Mouse (Mus musculus) kidney, adult 2 months (tissue): ENCODE measurements at regions not wholly inside any gene's neighbourhood (a gene's known extent, or its start where the extent isn't known, plus 50 kb on each side); places are given as distances from the start of the nearest gene placed in this dataset.

Experiments used
- CTCF ChIP-seq: fragments of 200-500 bp; conservative IDR thresholded peaks from 2 replicates; pipeline ENCODE4 v1.5.1; 2011; ENCODE audit warnings: low read depth, mild to moderate bottlenecking, control low read depth, low read length, moderate library complexity, mixed read lengths; ENCODE audit not compliant: insufficient read depth, insufficient read length
- POLR2A ChIP-seq: fragments of 200-500 bp; IDR thresholded peaks from one replicate; pipeline ENCODE4 v1.6.1; 2011; ENCODE audit warnings: low read depth, low read length, control low read depth

GRCm38 (mm10) chr12:79888086-79888485 is 224.7 kb downstream of the Zfp36l1 start:
- TF ChIP-seq POLR2A (no peak), CTCF (no peak)
